Mouse (Mus musculus) ovary, adult 18-20 months (tissue): ENCODE data around the gene Atp9a.

Source experiments
- DNase-seq: peaks from one replicate; pipeline ENCODE4 v3.0.0; 2022; ENCODE audit warnings: low spot score, mixed read lengths

The Atp9a gene

GRCm38 (mm10) chr2:168681531-168681930 is 60.7 kb downstream of the Atp9a start:
- no peak for DNase-seq

DNA sequence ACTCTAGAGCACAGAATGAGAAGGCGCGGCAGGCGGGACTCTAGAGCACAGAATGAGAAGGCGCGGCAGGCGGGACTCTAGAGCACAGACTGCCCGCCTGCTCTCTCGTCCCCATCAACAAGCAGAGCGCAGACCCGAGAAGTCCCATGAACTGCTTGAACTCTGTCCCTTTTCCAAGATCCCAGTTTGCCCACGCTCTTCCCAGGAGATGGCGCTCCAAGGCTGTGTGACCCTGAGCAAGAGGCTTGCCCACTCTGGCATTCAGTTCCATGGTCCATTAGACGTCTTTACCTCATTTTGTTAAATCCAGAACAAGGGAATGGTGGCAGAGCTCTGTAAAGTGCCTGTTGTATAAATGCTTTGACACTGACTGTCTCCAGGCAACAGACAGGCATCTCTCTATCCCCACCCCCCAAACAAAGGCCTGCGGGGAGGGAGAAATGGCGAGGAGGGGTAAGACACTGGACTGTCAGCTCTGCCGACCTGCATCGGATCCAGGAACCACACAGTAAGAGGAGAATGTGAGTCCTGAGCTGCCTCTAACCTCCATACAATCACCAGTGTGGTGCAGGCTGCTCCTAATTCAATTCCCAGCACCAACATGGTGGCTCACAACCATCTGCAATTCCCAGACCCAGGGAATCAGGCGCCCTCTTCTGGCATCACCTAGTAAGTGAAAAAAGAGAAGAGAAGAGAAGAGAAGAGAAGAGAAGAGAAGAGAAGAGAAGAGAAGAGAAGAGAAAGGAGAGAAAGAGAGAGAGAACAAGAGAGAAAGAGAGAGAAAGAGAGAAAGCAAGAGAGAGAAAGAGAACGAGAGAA is 62.6 kb downstream of the Atp9a start:
- DNase-seq = no peak

GRCm38 (mm10) chr2:168678662-168679294 is 63.4 kb downstream of the Atp9a start:
- no peak for DNase-seq

- no peak for DNase-seq
Observed at GRCm38 (mm10) chr2:168677650-168678049, 64.6 kb downstream of the Atp9a start.

DNA sequence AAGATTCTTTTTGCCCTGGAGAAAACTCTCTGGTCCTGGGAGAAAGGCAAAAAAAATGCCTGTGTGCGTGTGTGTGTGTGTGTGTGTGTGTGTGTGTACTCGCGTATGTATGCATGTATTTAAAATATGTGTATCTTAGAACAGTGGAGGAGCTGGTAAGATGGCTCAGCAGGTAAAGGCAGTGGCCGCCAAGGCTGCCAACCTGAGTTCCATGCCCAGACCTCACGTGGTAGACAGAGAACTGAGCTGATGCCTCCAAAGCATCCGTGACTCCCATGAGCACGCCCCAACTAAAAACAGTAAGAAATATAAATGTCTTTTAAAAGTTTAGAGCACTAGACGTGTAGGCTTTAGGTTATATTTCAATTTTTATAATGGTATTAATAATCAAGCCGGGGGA is 70.5 kb downstream of the Atp9a start:
- no peak for DNase-seq

DNA sequence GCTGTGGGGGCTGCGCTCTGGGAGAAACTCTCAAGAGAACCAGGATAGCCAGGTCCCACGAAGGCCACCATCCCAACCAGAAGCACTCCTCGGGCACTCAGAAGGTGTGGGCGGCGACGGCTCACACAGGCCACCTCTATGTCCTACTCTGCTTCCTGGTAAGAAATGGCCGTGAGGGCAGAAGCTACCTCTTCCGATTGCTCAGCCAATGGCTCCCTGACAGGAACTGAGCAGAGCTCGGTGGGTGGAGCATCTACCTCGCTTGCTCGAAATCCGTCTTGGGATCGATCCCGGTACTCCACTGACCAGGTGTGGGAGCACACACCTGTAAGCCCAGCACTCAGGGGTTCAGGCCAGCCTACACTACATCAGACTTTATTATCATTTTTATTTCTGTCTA is 72.0 kb downstream of the Atp9a start:
- no peak for DNase-seq

- no peak for DNase-seq
Observed at GRCm38 (mm10) chr2:168669762-168670161, 72.4 kb downstream of the Atp9a start.

- DNase-seq = no peak
Observed at GRCm38 (mm10) chr2:168667745-168668144, 74.5 kb downstream of the Atp9a start.

DNA sequence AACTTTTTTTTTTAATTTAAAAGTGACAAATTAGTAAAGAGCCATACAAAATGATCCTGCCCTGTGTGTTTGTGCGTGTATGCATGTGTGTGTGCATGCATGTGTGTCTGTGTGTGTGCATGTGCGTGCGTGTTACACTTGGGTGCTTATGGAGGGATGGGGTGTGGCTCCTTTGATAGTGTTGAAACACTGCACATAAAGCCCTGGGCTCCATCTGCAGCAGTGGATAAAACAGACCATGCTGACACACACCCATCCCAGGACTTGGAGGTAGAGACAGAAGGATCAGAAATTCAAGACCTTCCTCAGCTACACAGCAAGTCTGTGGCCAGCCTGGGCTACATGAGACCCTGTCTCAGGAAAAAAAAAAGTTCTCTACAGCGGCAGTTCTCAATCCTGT is 76.5 kb downstream of the Atp9a start:
- DNase-seq = no peak

DNA sequence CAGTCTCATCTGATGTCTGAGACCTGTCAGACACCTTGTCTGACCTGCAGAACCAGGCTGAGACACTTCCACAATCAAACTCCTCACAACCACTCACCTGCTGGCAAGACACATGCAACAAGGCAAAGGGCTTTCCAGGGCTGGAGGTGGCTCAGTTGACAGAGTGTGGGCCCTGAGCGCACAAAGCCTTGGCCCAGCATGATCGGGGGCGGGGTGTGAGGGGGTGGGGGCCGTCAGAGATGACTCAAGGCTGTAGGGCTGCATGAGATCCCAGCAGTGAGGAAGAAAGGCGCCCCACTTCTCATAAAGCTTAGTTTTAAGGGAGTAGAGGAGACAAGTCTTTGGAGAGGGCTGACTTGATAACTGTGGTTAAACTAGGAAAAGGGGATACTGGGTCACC is 78.5 kb downstream of the Atp9a start:
- DNase-seq = no peak

- DNase-seq = no peak
Observed at GRCm38 (mm10) chr2:168663216-168663615, 79.0 kb downstream of the Atp9a start.

GRCm38 (mm10) chr2:168661802-168662201 is 80.4 kb downstream of the Atp9a start:
- DNase-seq = no peak

- no peak for DNase-seq
Observed at GRCm38 (mm10) chr2:168660344-168660743, 81.9 kb downstream of the Atp9a start.

- DNase-seq = no peak
Observed at GRCm38 (mm10) chr2:168658551-168658950, 83.7 kb downstream of the Atp9a start.

GRCm38 (mm10) chr2:168656569-168657308 is 85.5 kb downstream of the Atp9a start:
- DNase-seq = peak; percentile 36

DNA sequence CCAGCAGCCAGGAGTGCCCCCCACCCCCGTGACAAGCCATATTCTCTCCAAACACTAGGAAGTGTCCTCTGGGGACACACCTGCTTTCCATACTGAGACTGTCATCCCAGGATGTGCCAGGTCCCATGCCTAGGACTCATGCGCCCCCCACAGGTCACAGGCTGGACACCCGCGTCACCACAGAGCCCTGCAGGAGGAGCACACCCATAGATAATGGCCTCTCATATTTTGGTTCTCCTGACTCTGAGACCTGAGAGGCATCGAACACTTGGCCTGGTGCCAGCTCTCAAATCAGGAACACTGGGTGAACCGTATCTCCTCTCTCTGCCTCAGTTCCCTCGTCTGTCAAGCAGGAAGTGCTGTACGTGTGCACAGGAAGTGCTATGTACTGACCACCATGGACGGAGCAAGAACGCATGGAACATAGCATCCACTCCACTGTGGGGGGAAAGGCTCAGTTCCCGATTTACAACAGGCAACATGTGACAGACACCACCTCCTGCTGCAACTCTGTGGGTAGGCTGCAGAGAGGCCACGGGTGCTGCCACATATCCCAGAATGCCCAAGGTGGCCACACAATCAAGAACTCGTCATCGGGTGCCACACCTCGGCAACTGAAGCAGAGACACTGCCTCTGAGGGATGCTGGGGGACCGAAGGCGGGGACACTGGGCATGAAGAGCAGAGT is 87.1 kb downstream of the Atp9a start:
- no peak for DNase-seq

- DNase-seq = peak; percentile 21
Observed at GRCm38 (mm10) chr2:168654482-168654881, 87.7 kb downstream of the Atp9a start.

DNA sequence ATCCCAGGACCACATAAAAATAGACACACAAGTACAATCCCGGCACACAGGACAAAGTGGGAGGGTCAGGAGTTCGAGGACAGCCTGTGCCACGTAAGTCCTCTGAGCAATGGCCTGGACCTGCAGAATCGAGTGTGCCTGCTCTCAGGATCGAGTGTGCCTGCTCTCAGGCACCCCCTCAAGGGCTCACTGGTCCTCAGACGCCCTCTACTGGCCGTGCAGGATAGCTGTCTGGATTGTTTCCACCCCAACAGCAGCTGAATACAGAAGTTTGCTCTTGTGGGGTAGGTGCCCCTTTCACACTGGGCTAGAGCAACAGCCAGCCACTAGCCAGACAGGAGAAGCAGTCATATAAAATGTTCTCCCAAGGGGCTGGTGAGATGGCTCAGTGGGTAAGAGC is 90.5 kb downstream of the Atp9a start:
- DNase-seq = no peak

- no peak for DNase-seq
Observed at GRCm38 (mm10) chr2:168648171-168648570, 94.0 kb downstream of the Atp9a start.

- no peak for DNase-seq
Observed at GRCm38 (mm10) chr2:168644855-168645254, 97.4 kb downstream of the Atp9a start.

DNA sequence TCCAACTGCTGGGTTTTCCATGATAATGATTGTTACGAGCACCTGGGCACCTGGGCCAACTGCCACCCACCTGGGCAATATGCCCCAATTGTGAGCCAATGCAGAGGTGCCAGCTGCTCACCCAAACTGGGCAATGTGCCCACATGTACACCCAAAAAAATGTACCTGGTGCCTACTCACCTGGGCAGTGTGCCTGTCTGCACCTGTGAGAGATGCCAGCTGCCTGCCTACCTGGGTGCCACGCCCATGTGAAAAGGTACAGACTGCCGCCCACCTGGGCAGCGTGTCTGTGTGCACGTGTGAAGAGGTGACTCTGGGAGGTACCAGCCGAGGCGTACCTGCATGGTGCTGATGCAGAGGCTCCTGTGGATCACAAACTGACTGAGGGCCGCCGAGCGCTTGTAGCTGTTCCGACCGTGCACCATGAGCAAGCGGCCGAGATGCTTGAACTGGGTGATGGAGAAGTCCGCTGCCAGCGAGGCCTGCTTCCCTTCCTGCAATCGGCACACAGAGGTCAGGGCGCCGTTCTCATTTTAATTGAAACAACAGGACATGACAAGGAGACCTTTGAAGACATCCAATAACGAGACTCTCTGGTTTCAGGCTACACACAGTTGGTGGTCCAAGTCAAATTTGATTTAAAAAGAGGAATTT is 98.6 kb downstream of the Atp9a start:
- DNase-seq = no peak

DNA sequence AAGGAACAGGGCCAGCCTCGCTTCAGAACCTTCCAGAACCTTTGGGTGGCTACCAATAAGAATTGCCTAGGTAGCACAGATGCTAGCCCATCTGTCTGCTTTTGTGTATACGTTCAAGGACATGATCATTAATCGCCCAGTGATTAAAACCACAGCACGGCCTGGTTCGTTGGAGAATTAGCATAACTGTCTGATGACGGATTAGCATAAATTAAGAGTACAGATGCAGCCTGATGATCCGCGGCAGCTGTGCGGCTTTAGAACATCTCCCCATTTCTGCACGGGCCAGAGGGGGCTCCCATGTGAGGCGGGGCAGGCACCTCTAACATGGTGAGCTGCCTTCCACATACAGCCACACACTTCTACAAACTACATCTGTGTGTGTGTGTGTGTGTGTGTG is 100.0 kb downstream of the Atp9a start:
- DNase-seq = no peak
